Mouse (Mus musculus) 3T3-L1 (cell line): ENCODE data around the gene Khsrp.
A peak's percentile ranks its signal among the peaks of the same experiment; 100 is the strongest.

Experiments used
- DNase-seq: peaks from one replicate; pipeline ENCODE4 v3.0.0-alpha.2; 2015; ENCODE audit warnings: low read depth, low spot score

Khsrp gene

DNA sequence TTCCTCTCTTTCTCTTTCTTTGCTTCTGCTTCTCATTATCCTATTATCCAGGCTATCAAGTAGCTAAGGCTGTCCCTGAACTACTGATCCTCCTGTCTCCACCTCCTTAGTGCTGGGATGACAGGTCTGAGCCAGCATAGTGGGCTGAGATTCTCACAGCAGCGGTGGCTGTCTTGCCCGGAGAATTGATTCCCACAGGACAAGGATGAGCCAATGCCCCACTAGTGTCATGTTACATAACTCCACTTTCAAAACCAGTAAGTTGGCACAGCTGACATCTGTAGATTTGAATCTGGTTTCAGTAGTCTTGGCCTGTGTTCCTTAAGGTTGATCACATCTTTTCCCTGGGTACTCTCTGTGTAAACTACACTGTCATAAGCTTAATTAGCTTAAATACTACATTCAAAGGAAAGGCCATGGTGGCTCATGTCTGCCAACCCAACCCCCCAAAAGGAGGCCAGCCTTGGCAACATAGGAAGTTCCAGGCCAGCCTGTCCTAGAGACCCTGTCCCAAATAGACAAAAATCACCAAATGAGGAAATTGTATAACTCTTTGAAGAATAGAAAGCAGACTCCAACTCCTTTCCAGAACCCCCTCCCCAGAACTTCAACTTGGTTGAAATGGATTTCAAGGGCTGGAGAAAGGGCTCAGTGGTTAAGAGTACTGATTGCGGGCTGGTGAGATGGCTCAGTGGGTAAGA, 45.1 kb downstream of the Khsrp start:
- DNase-seq: peak; percentile 41

DNA sequence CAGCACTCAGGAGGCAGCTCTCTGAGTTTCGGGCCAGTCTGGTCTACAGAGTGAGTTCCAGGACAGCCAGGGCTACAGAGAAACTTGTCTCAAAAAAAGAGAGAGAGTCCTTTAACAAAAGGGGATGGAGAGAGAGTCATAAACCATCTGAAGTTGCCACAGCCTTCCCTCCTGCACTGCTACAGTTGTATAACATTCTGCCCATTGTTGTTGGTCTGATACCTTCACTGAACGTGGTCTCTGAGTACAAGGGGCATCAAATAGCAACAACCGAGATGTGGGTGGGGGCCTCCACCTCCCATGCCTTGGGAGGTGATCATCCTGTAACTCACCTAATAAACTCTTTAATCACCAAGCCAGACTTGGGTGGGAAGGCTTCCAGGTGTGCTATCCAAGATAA, 45.7 kb downstream of the Khsrp start:
- no peak for DNase-seq

DNA sequence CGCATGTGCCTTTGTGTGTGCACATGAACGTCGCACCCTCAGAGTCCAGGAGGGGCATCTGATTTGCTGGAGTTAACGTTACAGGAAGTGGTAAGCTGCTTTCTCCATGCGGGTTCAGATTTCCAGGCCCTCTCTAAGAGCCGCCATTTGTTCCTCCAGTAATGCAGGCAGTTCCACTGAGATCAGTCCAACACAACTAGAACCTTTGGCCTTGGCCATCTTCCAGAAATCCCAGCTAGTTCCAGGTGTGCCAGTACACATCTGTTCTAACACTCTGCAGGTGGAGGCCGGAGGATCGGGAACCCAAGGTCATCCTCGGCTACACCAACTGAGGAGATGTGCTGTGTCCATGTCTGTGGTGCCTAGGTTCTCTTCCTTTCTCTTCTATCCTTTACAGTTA, 46.4 kb downstream of the Khsrp start:
- no peak for DNase-seq

DNA sequence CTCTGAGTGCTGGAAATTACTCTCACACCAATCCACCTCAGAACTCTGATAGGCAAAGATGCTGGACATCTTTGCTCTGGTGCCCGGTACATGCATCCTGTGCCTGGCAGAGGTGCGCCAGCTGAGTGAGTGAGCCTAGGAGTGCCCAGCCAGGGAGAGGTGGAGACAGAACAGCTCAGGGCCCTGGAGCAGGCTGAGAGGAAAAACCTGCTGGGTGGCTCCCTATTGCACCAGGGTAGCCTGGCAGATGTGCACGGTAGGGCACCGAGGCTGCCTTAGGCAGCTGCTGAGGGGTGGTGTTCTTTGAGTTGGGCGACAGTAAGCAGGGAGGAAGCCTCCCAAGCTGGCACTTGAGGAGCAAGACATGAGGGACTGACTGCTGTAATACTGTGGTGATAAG, 49.3 kb downstream of the Khsrp start, which contains the start of gene Acer1:
Gene Acer1, minus strand, starts transcription at position 114 of the 400 bp plus-strand sequence.
- no peak for DNase-seq

DNA sequence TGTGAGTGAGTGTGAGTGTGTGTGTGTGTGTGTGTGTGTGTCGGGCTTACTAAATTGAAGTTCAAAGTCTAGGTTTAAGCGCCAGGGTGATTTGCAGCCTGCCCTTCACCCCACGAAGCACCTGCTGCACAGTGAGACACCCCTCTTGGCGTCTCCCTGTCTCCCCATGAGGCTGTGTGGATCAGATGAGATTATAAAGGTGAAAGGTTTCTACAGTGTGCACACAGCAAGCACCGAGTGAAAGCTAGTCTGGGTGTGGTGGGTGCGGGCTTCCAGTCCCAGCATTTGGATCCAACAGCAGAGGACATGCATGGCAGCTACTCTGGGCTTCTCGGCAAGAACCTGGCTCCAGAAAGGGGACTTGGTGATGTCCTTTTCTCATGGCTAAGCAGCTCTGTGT, 50.3 kb downstream of the Khsrp start:
- DNase-seq: no peak

DNA sequence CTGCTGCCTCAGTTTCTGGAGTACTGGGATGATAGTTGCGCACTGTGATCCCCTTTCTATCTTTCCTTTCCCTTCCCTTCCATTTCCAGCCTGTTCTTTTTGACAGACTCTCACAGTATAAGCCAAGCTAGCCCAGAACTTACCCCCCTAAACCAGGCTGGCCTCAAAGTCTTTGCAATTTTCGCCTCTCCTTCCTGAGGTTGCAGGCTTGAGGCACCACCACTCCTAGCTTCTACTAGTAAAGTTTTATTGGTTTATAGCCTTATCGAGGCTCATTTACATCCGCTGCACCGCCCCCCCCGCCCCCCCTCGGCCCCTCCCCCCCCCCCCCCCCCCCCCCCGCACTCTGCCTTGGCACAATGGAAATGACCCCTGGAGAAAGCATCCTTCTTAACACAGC, 51.8 kb downstream of the Khsrp start:
- DNase-seq: no peak

DNA sequence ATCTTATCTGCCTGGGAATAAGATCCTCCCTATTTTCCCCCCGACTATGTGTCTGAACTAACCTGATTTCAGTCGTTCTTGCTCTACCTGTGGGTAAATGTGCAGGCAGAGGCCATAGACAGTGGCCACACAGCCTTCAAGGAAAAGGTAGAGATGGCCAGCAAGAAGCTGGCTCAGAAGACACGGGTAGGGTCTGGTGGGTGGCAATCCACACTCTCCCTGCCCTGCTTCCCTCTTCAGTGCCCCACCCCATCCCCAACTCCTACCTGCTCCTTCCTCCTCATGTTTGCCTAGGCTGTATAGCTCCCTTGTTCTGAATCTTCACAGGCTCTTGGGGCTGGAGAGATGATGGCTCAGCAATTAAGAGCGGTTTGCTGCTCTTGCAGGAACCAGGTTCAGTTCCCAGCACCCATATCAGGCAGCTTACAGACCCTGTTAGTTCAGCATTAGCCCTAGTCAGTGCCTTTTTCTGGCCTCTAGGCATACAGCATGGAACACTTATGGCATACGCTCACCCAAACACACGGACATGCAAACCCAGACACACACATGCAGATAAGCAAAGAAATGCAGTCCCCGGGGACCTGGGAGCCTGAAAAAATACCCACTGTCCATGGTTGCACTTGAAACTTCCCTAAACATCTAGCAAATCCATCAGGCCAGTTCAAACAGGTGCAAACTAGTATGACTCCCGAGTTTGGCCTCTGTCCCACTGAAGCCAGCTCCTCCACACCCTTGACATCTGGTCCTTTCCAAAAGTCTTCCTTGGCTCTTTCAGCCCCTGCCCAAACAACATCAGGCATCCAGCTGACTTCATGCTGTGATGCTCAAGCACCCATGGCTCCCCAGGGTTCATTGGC, 54.6 kb downstream of the Khsrp start:
- DNase-seq: no peak

DNA sequence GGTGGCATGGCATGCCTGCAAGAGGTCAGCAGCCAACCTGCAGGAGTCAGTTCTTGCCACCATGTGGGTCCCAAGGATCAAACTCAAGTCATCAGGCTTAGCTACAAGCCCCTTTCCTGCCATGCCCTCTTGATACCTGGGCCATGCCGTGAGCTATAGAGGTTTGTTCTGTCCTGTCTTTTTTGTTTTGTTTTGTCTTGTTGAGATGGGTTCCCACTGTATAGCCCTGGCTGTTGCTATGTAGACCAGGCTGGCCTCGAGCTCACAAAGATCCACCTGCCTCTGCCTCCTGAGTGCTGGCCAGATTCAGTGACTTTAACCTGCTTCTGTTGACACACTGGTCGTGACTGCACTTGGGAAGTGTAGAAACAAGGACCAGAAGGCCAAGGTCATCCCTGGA, 55.9 kb downstream of the Khsrp start:
- DNase-seq: no peak

DNA sequence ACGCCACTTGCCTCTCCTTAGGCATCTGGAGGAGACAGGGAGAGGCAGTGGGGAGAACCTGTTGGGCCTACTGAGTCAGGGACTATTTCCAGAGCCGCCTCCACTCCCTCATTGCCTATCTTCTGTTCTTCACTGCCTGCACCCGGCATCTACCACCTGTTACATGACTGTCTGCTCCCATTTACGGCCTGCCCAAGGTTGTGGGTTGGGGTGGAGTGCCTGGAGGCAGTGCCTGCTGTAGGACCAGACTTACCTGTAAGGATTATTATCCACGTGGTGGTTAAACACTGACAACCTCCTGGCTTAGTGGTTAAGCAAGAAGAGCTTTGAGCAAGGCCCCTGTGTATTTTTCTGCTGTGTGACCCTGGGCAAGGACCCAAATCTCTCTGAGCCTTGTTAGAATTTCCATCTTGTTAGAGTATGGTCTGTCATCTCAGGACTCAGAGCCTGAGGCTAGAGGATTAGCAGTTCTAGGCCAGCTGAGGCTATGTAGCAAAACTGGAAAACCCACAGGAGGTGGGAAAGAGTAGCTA, 56.5 kb downstream of the Khsrp start:
- DNase-seq: no peak

DNA sequence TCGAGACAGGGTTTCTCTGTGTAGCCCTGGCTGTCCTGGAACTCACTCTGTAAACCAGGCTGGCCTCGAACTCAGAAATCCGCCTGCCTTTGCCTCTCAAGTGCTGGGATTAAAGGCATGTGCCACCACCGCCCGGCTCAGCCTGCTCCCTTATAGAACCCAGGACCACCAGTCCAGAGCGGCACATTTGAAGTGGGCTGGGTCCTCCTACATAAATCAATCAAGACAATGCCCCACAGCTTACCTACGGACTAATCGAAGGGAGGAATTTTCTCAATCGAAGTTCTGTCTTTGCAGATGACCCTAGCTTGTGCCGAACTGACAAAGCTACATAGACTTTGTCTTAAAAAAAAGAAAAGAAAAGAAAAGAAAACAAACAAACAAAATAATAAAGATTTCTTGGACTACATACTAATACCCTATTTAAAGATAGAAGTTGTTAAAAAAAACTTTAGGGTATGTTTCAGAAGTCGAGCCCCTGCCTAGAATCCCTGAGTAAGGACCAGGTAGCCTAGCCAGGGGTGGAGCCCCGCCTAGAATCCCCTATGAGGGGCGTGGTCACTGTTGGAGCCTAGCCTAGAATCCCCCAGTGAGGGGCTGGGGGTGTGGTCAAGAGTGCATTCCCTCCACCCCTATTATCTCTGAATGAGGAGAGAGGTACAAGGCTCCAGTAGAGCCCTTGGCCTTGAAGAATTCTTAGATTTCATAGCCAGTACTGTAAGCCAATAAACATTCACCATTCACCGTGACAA, 57.2 kb downstream of the Khsrp start:
- no peak for DNase-seq
